Mouse (Mus musculus) hindbrain, postnatal 0 days (tissue): Measurements from ENCODE around the gene Etnk1. TPM values are rescaled to one million over a fixed set of nuclear protein-coding genes. Genes with fewer than 3 reads are reported as not detected.

ENCODE experiments used
- ATAC-seq: fragments of 200-750 bp; cut with Nextera tagmentation; 2 replicates; pipeline ENCODE4 v1.8.0; 2017; ENCODE audit warnings: mild to moderate bottlenecking, moderate TSS enrichment, moderate library complexity
- DNase-seq: peaks from one replicate; pipeline ENCODE4 v3.0.0-alpha.2; 2015; ENCODE audit warnings: low spot score
- H3K27ac ChIP-seq: fragments of 300-500 bp; sonication (generic); 2 replicates; pipeline ENCODE4 v1.5.1; 2014; ENCODE audit warnings: mild to moderate bottlenecking
- H3K27me3 ChIP-seq: fragments of 300-500 bp; sonication (generic); 2 replicates; pipeline ENCODE4 v1.6.1; 2014; ENCODE audit warnings: low read length, mixed read lengths; ENCODE audit not compliant: insufficient read depth
- H3K36me3 ChIP-seq: fragments of 300-500 bp; sonication (generic); 2 replicates; pipeline ENCODE4 v1.6.1; 2014; ENCODE audit warnings: low read length, mixed read lengths; ENCODE audit not compliant: insufficient read depth
- H3K4me1 ChIP-seq: fragments of 300-500 bp; sonication (generic); 2 replicates; pipeline ENCODE4 v1.6.1; 2014; ENCODE audit warnings: antibody characterized with exemption, low read length, mixed read lengths; ENCODE audit not compliant: insufficient read depth
- H3K4me2 ChIP-seq: fragments of 300-500 bp; sonication (generic); 2 replicates; pipeline ENCODE4 v1.6.1; 2014; ENCODE audit warnings: low read depth, mild to moderate bottlenecking, low read length, moderate library complexity, mixed read lengths
- H3K4me3 ChIP-seq: fragments of 300-500 bp; sonication (generic); 2 replicates; pipeline ENCODE4 v1.5.1; 2014; ENCODE audit warnings: low read length
- H3K9ac ChIP-seq: fragments of 300-500 bp; sonication (generic); replicated peaks from 2 replicates; pipeline ENCODE4 v1.6.1; 2014; ENCODE audit warnings: mild to moderate bottlenecking, low read length, moderate library complexity, mixed read lengths
- H3K9me3 ChIP-seq: fragments of 300-500 bp; sonication (generic); 2 replicates; pipeline ENCODE4 v1.6.1; 2016; ENCODE audit warnings: low read length, mixed read lengths
- CTCF ChIP-seq: IDR thresholded peaks from 2 replicates; pipeline ENCODE4 v1.5.1; 2016; ENCODE audit warnings: antibody characterized with exemption, control low read depth, low read depth
- WGBS: fragments of 180-500 bp; shearing (Covaris S2); extraction: QIAGEN DNeasy Blood & Tissue Kit; methylation state at CpG from one replicate; pipeline ENCODE4 v1.1.7; 2014; 5-methylcytosine and 5-hydroxymethylcytosine counted together
- polyA plus RNA-seq: library from polyadenylated mRNA; unstranded; fragments of >200 nt; fragmentation: Nextera tagmentation; extraction: Ambion mirVana; gene quantifications from 2 replicates; pipeline ENCODE4 v1.2.1, GENCODE M21; 2015
- total RNA-seq: library from RNA; depleted of rRNA; stranded (reverse); fragments of >200 nt; gene quantifications from 2 replicates; pipeline ENCODE4 v1.2.3, GENCODE M21; 2014

Etnk1 gene
- total and polyA plus RNA-seq, 2 experiments from 2014 or later = 33.2 to 111 TPM

DNA sequence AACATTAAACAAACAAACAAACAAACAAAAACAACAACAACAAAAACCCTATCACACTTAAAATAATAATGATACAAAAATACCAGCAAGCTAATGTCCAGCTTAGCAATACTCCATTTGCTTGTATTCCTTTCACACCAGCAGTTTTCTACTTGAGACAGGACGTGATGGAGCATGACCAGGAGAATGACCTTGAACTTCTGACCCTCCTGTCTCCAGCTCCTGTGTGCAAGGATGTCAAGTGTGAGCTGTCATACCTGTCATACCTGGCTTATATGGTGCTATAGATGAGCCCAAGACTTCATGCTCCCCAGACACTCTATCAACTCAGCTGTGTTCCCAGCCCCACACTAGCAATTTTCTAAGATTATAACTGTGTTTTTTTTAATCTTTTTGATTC lies 11.0 kb upstream of the Etnk1 start:
- Histone ChIP-seq H3K27ac (no peak overlapping the region), H3K9ac (no peak overlapping the region), H3K4me3 (no peak overlapping the region), H3K27me3 (no peaks in the 10 kb centered on the region), H3K9me3 (no peaks in the 10 kb centered on the region), H3K4me2 (no peak overlapping the region), H3K4me1 (no peaks in the 10 kb centered on the region), H3K36me3 (no peaks in the 10 kb centered on the region)
- no peak for ATAC-seq
- 77% methylated on average over 1 of the region's 1 CpGs for WGBS
- DNase-seq = no peak
- TF ChIP-seq CTCF = no peak

DNA sequence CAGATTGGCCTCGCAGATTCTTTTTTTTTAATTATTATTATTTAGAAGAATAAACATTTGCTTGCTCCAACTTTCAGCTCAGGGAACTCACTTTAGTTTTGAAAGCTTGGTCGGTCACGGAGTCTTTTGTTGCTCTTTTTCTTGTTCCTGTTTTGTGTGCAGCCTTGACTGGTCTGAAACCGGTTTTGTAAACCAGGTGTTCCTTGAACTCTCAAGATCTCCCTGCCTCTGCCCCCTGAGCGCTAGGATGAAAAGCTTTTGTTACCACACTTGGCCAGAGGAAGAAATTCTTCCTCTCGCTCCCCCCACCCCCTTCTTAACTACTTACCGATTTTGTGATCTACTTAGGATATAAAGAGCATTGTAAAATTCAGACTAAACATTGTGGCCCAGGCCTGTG lies 10.3 kb upstream of the Etnk1 start:
- no peak for TF ChIP-seq CTCF
- Histone ChIP-seq H3K27me3 (no peaks in the 10 kb centered on the region), H3K4me1 (no peaks in the 10 kb centered on the region), H3K36me3 (no peaks in the 10 kb centered on the region), H3K9ac (no peak overlapping the region), H3K4me3 (no peak overlapping the region), H3K9me3 (no peaks in the 10 kb centered on the region), H3K27ac (no peak overlapping the region), H3K4me2 (no peak overlapping the region)
- ATAC-seq (no peak), DNase-seq (no peak)
- WGBS = 83% methylated on average over 7 of the region's 7 CpGs

DNA sequence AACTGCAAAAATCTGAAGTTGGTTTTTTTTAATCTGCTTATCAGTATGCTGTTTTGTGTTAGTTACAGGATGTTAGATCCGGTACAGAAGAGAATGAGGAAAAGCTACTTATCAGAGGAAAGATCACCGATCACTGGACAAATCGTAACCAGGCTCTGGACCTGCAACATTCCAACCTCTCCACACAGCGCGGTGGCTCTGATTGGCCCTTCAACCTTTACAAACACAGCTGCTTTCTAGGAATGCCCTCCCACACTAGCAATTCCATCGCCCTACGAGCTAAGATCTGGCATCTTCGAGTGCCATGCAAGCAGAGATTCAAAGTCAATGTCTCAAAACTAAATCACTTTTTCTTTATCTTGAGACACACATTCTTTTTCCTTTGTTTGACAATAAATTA lies 9.6 kb upstream of the Etnk1 start:
- Histone ChIP-seq H3K27ac (no peak overlapping the region), H3K36me3 (no peaks in the 10 kb centered on the region), H3K9ac (no peak overlapping the region), H3K4me2 (no peak overlapping the region), H3K4me3 (no peak overlapping the region), H3K27me3 (no peaks in the 10 kb centered on the region), H3K4me1 (no peaks in the 10 kb centered on the region), H3K9me3 (no peaks in the 10 kb centered on the region)
- WGBS = 94% methylated on average over 8 of the region's 8 CpGs
- no peak for TF ChIP-seq CTCF
- no peak for DNase-seq
- ATAC-seq = no peak

DNA sequence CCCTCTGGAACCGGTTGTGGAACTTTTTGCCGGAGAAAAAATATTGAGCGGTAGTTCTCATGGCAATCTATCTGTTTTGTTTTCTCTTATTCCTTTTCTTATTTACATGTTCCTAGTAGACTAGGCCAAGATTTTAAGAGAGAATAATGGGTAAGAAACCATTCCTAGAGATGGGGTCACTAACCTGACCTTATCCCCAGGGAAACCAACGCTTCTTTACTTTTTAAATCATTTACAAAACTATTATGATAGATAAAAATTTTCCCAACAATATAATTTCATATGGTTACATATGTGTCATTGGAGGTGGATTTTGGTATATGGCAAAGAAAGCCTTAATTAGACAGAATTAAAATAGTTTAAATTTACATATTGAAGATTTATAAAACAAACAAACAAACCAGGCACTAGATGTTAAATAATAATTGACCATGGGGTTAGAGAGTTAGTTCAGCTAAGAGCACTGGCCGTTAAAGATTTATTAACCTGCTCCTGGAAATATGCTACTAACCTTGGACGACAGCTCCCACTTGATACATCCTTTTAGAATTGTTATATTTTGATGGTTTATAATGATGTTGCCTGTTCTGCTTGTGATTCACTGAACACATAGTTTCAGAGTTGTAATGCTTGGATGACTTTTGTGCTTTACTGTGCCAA lies 6.3 kb upstream of the Etnk1 start:
- H3K27ac ChIP-seq = no peak overlapping the region
- 88% methylated on average over 6 of the region's 6 CpGs for WGBS
- no peak for ATAC-seq
- no peaks in the 10 kb centered on the region for H3K4me1 ChIP-seq
- no peaks in the 10 kb centered on the region for H3K36me3 ChIP-seq
- H3K27me3 ChIP-seq = no peaks in the 10 kb centered on the region
- no peak for TF ChIP-seq CTCF
- no peaks in the 10 kb centered on the region for H3K9me3 ChIP-seq
- no peak overlapping the region for H3K4me2 ChIP-seq
- H3K4me3 ChIP-seq = no peak overlapping the region
- no peak for DNase-seq
- H3K9ac ChIP-seq = no peak overlapping the region

DNA sequence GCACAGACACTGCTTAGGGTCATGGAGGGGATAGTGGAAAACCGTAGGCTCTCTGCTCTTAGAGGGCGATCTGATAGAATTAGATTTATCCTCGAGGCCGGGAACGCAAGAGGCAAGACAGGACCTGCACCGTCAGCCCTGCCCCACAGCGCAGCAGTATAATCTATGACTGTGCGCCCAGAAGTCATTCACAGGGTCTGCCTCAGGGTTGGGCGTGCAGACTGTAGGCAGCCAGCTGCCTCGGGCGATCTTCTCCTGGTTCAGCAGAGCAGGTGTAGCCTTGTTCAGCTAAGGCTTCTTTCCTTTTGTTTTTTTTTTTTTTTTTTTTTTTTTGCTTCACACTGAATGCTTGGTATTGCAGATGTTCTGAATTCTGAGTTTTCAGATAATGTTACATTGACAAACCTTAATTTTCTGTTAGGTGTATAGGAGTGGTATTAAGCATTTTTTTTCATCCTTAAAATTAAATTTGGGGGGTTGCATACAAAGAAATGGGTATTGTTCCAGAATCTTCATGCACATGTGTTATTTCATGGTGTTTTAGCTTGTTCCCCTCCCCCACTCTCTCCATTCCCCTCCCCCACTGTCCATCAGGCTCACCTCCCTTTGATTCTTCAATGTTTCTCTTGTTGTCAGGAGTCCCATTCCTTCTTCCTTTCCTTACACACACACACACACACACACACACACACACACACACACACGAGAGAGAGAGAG lies 4.7 kb upstream of the Etnk1 start:
- H3K4me2 ChIP-seq = no peak overlapping the region
- no peak overlapping the region for H3K27ac ChIP-seq
- ATAC-seq = no peak
- DNase-seq = no peak
- no peaks in the 10 kb centered on the region for H3K4me1 ChIP-seq
- no peak overlapping the region for H3K9ac ChIP-seq
- H3K4me3 ChIP-seq = no peak overlapping the region
- no peaks in the 10 kb centered on the region for H3K27me3 ChIP-seq
- H3K36me3 ChIP-seq = no peaks in the 10 kb centered on the region
- 48% methylated on average over 11 of the region's 12 CpGs for WGBS
- H3K9me3 ChIP-seq = no peaks in the 10 kb centered on the region
- TF ChIP-seq CTCF = no peak

DNA sequence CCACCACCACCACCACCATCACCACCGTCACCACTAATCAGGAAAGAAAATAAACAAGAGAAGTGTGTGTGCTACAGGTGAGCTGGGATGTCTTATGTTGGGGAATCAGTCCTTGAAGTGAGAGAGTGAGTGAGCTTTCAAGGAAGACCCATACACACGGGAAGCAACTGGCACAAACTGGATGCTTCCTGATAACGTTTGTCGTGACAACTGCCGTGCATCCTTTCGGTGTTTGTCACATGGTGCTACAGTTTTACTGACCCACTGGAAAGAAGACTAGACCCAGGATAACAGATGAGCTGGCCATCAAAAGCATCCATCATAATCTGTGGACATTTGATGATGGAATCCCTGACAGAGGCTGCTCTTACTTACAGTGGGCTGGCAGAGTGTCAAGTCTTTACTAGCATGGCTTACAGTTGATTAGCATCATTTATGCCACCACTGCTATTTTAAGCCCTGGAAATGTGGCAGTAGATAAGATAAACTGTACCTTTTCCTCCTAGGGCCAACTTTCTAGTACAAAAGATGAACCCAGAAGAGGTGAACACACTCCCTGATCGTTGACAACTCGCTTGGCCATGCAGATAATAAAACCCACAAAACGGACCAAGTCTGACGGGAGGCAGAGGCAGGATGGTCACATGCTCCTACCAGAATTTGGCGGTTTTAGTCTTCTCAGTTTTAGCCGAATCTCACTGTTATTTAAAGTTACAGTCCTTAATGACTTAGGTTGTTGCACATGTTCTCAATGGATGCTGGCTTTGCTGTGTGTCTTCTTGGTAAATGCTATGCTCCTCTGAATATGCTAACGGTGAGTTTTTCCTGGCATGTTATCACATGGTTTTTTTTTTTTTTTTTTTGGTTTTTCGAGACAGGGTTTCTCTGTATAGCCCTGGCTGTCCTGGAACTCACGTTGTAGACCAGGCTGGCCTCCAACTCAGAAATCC lies 2.8 kb upstream of the Etnk1 start:
- ATAC-seq (no peak), DNase-seq (no peak)
- H3K4me3 ChIP-seq = no peak overlapping the region
- H3K4me1 ChIP-seq = no peaks in the 10 kb centered on the region
- H3K9ac ChIP-seq = no peak overlapping the region
- no peaks in the 10 kb centered on the region for H3K27me3 ChIP-seq
- no peaks in the 10 kb centered on the region for H3K36me3 ChIP-seq
- H3K9me3 ChIP-seq = no peaks in the 10 kb centered on the region
- WGBS = 88% methylated on average over 15 of the region's 15 CpGs
- TF ChIP-seq CTCF = no peak
- H3K4me2 ChIP-seq = no peak overlapping the region
- no peak overlapping the region for H3K27ac ChIP-seq
